Mouse (Mus musculus) MEL (cell line): ENCODE results near the gene Tldc2. TPM values are rescaled to one million over a fixed set of nuclear protein-coding genes. Genes with fewer than 3 reads are reported as not detected.

Experiments
- DNase-seq: peaks from one replicate; pipeline ENCODE4 v3.0.0; 2011; ENCODE audit warnings: low read depth, low spot score
- H3K27ac ChIP-seq: 2 replicates; pipeline ENCODE4 v1.5.1; 2012; ENCODE audit warnings: low read depth, mild to moderate bottlenecking, control low read depth, low read length, moderate library complexity; ENCODE audit not compliant: control insufficient read depth
- H3K27me3 ChIP-seq, 2 experiments: fragments of 150-350 bp in 1 of 2; sonication (generic) in 1 of 2; 2 replicates each; pipeline ENCODE4 v1.6.1; 2012; ENCODE audit warnings: low read length in 2 of 2, mild to moderate bottlenecking in 2 of 2, improper control_type of control experiment in 1 of 2, moderate library complexity in 1 of 2; ENCODE audit not compliant: insufficient read depth in 2 of 2, control insufficient read depth in 1 of 2
- H3K36me3 ChIP-seq, 2 experiments: 2 replicates each; pipeline ENCODE4 v1.6.1; 2012 to 2014; ENCODE audit warnings: low read length in 2 of 2, improper control_type of control experiment in 1 of 2, inconsistent platforms in 1 of 2, mild to moderate bottlenecking in 1 of 2; ENCODE audit not compliant: insufficient read depth in 2 of 2, control insufficient read depth in 1 of 2
- H3K4me1 ChIP-seq, 2 experiments: fragments of 150-350 bp in 1 of 2; sonication (generic) in 1 of 2; 2 replicates each; pipeline ENCODE4 v1.6.1; 2012; ENCODE audit warnings: low read length in 2 of 2, improper control_type of control experiment in 1 of 2, mild to moderate bottlenecking in 1 of 2; ENCODE audit not compliant: insufficient read depth in 2 of 2, control insufficient read depth in 1 of 2
- H3K4me3 ChIP-seq, 2 experiments: fragments of 150-350 bp in 1 of 2; sonication (generic) in 1 of 2; 2 replicates each; pipeline ENCODE4 v1.5.1; 2012; ENCODE audit warnings: low read depth in 2 of 2, low read length in 2 of 2, mild to moderate bottlenecking in 2 of 2, moderate library complexity in 2 of 2, control low read depth in 1 of 2, improper control_type of control experiment in 1 of 2; ENCODE audit not compliant: control insufficient read depth in 1 of 2, insufficient read depth in 1 of 2
- H3K79me2 ChIP-seq: 2 replicates; pipeline ENCODE4 v1.6.1; 2012; ENCODE audit warnings: mild to moderate bottlenecking, low read length, moderate library complexity; ENCODE audit not compliant: control insufficient read depth, poor library complexity, insufficient read depth
- H3K9ac ChIP-seq: 2 replicates; pipeline ENCODE4 v1.6.1; 2012; ENCODE audit warnings: low read depth, mild to moderate bottlenecking, control low read depth, low read length, moderate library complexity; ENCODE audit not compliant: control insufficient read depth, poor library complexity, severe bottlenecking
- H3K9me3 ChIP-seq: fragments of 150-350 bp; sonication (generic); replicated peaks from 2 replicates; pipeline ENCODE4 v1.6.1; 2012; ENCODE audit warnings: mild to moderate bottlenecking, low read length, improper control_type of control experiment, moderate library complexity; ENCODE audit not compliant: insufficient read depth
- CTCF ChIP-seq, 3 experiments: IDR thresholded peaks in 2 of 3; conservative IDR thresholded peaks in 1 of 3; 2 replicates each; pipeline ENCODE4 v1.5.1; 2011 to 2012; ENCODE audit warnings: low read length in 3 of 3, low read depth in 2 of 3, mild to moderate bottlenecking in 2 of 3, improper control_type of control experiment in 1 of 3, inconsistent platforms in 1 of 3, mixed read lengths in 1 of 3, moderate library complexity in 1 of 3; ENCODE audit not compliant: control insufficient read depth in 1 of 3, insufficient read depth in 1 of 3, poor library complexity in 1 of 3, severe bottlenecking in 1 of 3
- E2F4 ChIP-seq: IDR thresholded peaks from 2 replicates; pipeline ENCODE4 v1.6.1; 2011; ENCODE audit warnings: low read depth, low read length, improper control_type of control experiment, borderline replicate concordance
- ELF1 ChIP-seq: IDR thresholded peaks from 2 replicates; pipeline ENCODE4 v1.6.1; 2014; ENCODE audit warnings: low read depth, mild to moderate bottlenecking, inconsistent platforms, low read length, improper control_type of control experiment, moderate library complexity
- EP300 ChIP-seq, 2 experiments: IDR thresholded peaks; 2 replicates each; pipeline ENCODE4 v1.6.1; 2011; ENCODE audit warnings: improper control_type of control experiment in 2 of 2, low read length in 2 of 2, low read depth in 1 of 2, mild to moderate bottlenecking in 1 of 2
- GABPA ChIP-seq: IDR thresholded peaks from 2 replicates; pipeline ENCODE4 v1.6.1; 2012; ENCODE audit warnings: low read depth, mild to moderate bottlenecking, inconsistent platforms, low read length, improper control_type of control experiment, moderate library complexity
- GATA1 ChIP-seq: IDR thresholded peaks from 2 replicates; pipeline ENCODE4 v1.6.1; 2011; ENCODE audit warnings: low read depth, low read length, improper control_type of control experiment
- JUND ChIP-seq: IDR thresholded peaks from 2 replicates; pipeline ENCODE4 v1.6.1; 2011; ENCODE audit warnings: low read depth, mild to moderate bottlenecking, improper control_type of control experiment, low read length
- MAX ChIP-seq: IDR thresholded peaks from 2 replicates; pipeline ENCODE4 v1.6.1; 2011; ENCODE audit warnings: low read length, improper control_type of control experiment
- MAZ ChIP-seq: IDR thresholded peaks from 2 replicates; pipeline ENCODE4 v1.6.1; 2012; ENCODE audit warnings: low read depth, mild to moderate bottlenecking, inconsistent platforms, low read length, improper control_type of control experiment
- MEF2A ChIP-seq: IDR thresholded peaks from 2 replicates; pipeline ENCODE4 v1.6.1; 2014; ENCODE audit warnings: low read depth, mild to moderate bottlenecking, inconsistent platforms, low read length, improper control_type of control experiment; ENCODE audit not compliant: poor library complexity, insufficient replicate concordance, severe bottlenecking; ENCODE audit errors: extremely low read depth
- MYB ChIP-seq: IDR thresholded peaks from 2 replicates; pipeline ENCODE4 v1.6.1; 2011; ENCODE audit warnings: mild to moderate bottlenecking, low read depth, low read length, improper control_type of control experiment
- NRF1 ChIP-seq: IDR thresholded peaks from 2 replicates; pipeline ENCODE4 v1.6.1; 2014; ENCODE audit warnings: low read depth, mild to moderate bottlenecking, inconsistent platforms, low read length, improper control_type of control experiment, moderate library complexity; ENCODE audit not compliant: poor library complexity, insufficient read depth, severe bottlenecking
- RAD21 ChIP-seq: IDR thresholded peaks from 2 replicates; pipeline ENCODE4 v1.6.1; 2011; ENCODE audit warnings: mild to moderate bottlenecking, low read depth, low read length, improper control_type of control experiment
- TAL1 ChIP-seq: IDR thresholded peaks from 2 replicates; pipeline ENCODE4 v1.6.1; 2012; ENCODE audit warnings: mild to moderate bottlenecking, inconsistent platforms, low read length, moderate library complexity, mixed read lengths
- TBP ChIP-seq: IDR thresholded peaks from 2 replicates; pipeline ENCODE4 v1.8.0; 2011; ENCODE audit warnings: low read depth, low read length, improper control_type of control experiment
- USF1 ChIP-seq: IDR thresholded peaks from 2 replicates; pipeline ENCODE4 v1.6.1; 2014; ENCODE audit warnings: low read depth, mild to moderate bottlenecking, inconsistent platforms, low read length, improper control_type of control experiment, moderate library complexity
- USF2 ChIP-seq, 2 experiments: IDR thresholded peaks; 2 replicates each; pipeline ENCODE4 v1.6.1; 2011 to 2012; ENCODE audit warnings: improper control_type of control experiment in 2 of 2, low read length in 2 of 2, borderline replicate concordance in 1 of 2, inconsistent platforms in 1 of 2, low read depth in 1 of 2, mild to moderate bottlenecking in 1 of 2; ENCODE audit not compliant: insufficient read depth in 1 of 2
- ZC3H11A ChIP-seq: IDR thresholded peaks from 2 replicates; pipeline ENCODE4 v1.6.1; 2012; ENCODE audit warnings: low read depth, mild to moderate bottlenecking, inconsistent platforms, low read length, improper control_type of control experiment
- ZKSCAN1 ChIP-seq: IDR thresholded peaks from 2 replicates; pipeline ENCODE4 v1.6.1; 2012; ENCODE audit warnings: low read depth, mild to moderate bottlenecking, inconsistent platforms, low read length, improper control_type of control experiment, moderate library complexity
- ZMIZ1 ChIP-seq: IDR thresholded peaks from 2 replicates; pipeline ENCODE4 v1.6.1; 2012; ENCODE audit warnings: low read depth, mild to moderate bottlenecking, inconsistent platforms, low read length, improper control_type of control experiment, moderate library complexity
- polyA plus RNA-seq, 2 experiments: library from polyadenylated mRNA; stranded (reverse) in 1 of 2; unstranded in 1 of 2; fragments of >175 nt in 1 of 2; fragments of >200 nt in 1 of 2; gene quantifications; 2 replicates each; pipeline versions ENCODE4 v1.2.1 to v1.2.4; 2012; ENCODE audit warnings: low replicate concordance in 2 of 2, low read depth in 1 of 2; ENCODE audit not compliant: insufficient read length in 2 of 2, insufficient read depth in 1 of 2, missing spikeins in 1 of 2
- total RNA-seq: library from RNA; depleted of rRNA; stranded (reverse); fragments of 300-350 nt; gene quantifications from 2 replicates; pipeline ENCODE4 v1.2.3, GENCODE M21; 2012

The Tldc2 gene
- total and polyA plus RNA-seq, 3 experiments = not detected

DNA sequence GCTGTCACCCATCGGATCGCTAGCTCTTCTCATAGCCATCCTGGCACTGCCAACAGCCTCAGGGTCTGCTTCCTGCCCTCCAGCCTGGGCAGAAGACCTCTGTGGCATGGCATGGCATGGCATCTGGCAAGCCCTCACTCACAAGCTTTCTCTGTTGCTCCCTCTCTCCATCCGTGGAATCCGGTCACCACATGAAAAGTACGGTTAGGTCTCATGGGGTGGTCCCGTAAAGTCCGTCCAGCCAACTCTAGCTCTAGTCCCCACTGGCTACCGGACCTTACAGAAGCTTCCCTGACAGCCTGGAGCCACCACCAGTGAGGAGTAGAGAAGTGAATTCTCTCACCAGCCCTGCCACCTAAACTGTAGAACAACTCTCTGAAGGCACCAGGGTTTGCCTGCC is 5.5 kb upstream of the Tldc2 start:
- H3K4me1 ChIP-seq = no peaks in the 10 kb centered on the region; a peak in 1 of 4 replicates
- no peak overlapping the region for H3K4me3 ChIP-seq
- H3K9ac ChIP-seq = no peak overlapping the region
- no peak for DNase-seq
- H3K36me3 ChIP-seq = no peaks in the 10 kb centered on the region
- no peak overlapping the region for H3K27ac ChIP-seq
- H3K27me3 ChIP-seq = peaks cover 0 to 8% of the 10 kb centered on the region in 2 experiments; a peak in 2 of 4 replicates
- H3K79me2 ChIP-seq = no peaks in the 10 kb centered on the region
- TF ChIP-seq MAX (no peak), CTCF (IDR thresholded peaks at IDR 0.05 in 2 of 3, conservative IDR thresholded peaks at IDR 0.05 in 1 of 3; ENCODE audit: control insufficient read depth in 1 of 3, insufficient read depth in 1 of 3, low read depth in 2 of 3, low read length in 3 of 3, poor library complexity in 1 of 3, severe bottlenecking in 1 of 3) (no peak), TBP (no peak)
- no peaks in the 10 kb centered on the region for H3K9me3 ChIP-seq

DNA sequence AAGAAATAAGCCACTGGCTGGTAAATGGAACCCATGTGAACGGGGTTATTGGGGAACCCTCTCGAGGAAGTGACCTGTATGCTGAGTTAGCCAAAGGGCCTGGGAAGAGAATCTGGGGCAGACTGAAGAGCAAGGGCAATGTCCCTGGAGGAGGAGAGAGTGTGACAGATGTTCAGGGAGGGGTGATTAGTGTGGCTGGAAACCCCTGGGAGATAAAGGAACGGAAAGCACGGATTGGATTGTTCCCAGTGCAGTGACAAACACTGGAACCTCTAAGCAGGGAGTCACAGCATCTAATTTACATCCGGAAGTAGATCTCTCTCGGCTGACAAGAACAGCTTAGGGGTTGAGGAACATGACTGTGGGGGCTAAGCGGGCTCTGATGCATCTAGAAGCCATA is 4.9 kb upstream of the Tldc2 start:
- Histone ChIP-seq H3K36me3 (no peaks in the 10 kb centered on the region), H3K4me3 (no peak overlapping the region), H3K9me3 (no peaks in the 10 kb centered on the region), H3K9ac (no peak overlapping the region), H3K27me3 (peaks cover 0 to 11% of the 10 kb centered on the region in 2 experiments; a peak in 2 of 4 replicates), H3K27ac (no peak overlapping the region), H3K4me1 (no peaks in the 10 kb centered on the region; a peak in 1 of 4 replicates), H3K79me2 (no peaks in the 10 kb centered on the region)
- no peak for DNase-seq
- TF ChIP-seq NRF1 (no peak), ZMIZ1 (no peak), USF1 (no peak), RAD21 (no peak), ZKSCAN1 (no peak), TAL1 (no peak), GATA1 (no peak), MAX (no peak), GABPA (no peak), USF2 (IDR thresholded peaks at IDR 0.05; ENCODE audit: borderline replicate concordance in 1 of 2, insufficient read depth in 1 of 2, low read depth in 1 of 2, low read length in 2 of 2) (no peak), ELF1 (no peak), MEF2A (no peak), MYB (no peak), E2F4 (no peak), EP300 (IDR thresholded peaks at IDR 0.05; ENCODE audit: low read depth in 1 of 2, low read length in 2 of 2) (no peak), MAZ (no peak), ZC3H11A (no peak), TBP (no peak), JUND (no peak)
